Mouse (Mus musculus) myocyte (in vitro differentiated cells): ENCODE data around the gene Olfr684. TPM values are rescaled to one million over a fixed set of nuclear protein-coding genes. Genes with fewer than 3 reads are reported as not detected.

Experiments used
- H3K27me3 ChIP-seq: one replicate; pipeline ENCODE4 v1.6.1; 2011; ENCODE audit not compliant: control insufficient read depth, insufficient read depth, insufficient read length
- H3K36me3 ChIP-seq: one replicate; pipeline ENCODE4 v1.6.1; 2011; ENCODE audit not compliant: control insufficient read depth, insufficient read depth
- H3K4me2 ChIP-seq: one replicate; pipeline ENCODE4 v1.6.1; 2011; ENCODE audit warnings: low read depth, control low read depth
- H3K4me3 ChIP-seq: one replicate; pipeline ENCODE4 v1.5.1; 2011; ENCODE audit warnings: mild to moderate bottlenecking, control low read depth, moderate library complexity
- H3K79me2 ChIP-seq: one replicate; pipeline ENCODE4 v1.6.1; 2011; ENCODE audit not compliant: control insufficient read depth, insufficient read depth
- H3ac ChIP-seq: one replicate; pipeline ENCODE4 v1.6.1; 2011; ENCODE audit not compliant: control insufficient read depth, insufficient read length
- CEBPB ChIP-seq: IDR thresholded peaks from 2 replicates; pipeline ENCODE4 v1.6.1; 2011; ENCODE audit warnings: mild to moderate bottlenecking, moderate library complexity; ENCODE audit not compliant: poor library complexity, insufficient read depth, severe bottlenecking
- E2F4 ChIP-seq: IDR thresholded peaks from one replicate; pipeline ENCODE4 v1.6.1; 2011; ENCODE audit warnings: mild to moderate bottlenecking, control low read depth, moderate library complexity; ENCODE audit not compliant: insufficient read depth
- MAX ChIP-seq: IDR thresholded peaks from one replicate; pipeline ENCODE4 v1.6.1; 2011; ENCODE audit warnings: low read depth, mild to moderate bottlenecking, control low read depth
- MYOD1 ChIP-seq, 3 experiments: IDR thresholded peaks; one replicate each; pipeline ENCODE4 v1.6.1; 2011; ENCODE audit warnings: control low read depth in 2 of 3, low read depth in 2 of 3, mild to moderate bottlenecking in 2 of 3, moderate library complexity in 1 of 3; ENCODE audit not compliant: insufficient read length in 2 of 3, control insufficient read depth in 1 of 3
- POLR2A ChIP-seq: IDR thresholded peaks from one replicate; pipeline ENCODE4 v1.6.1; 2011; ENCODE audit warnings: low read depth, mild to moderate bottlenecking, control low read depth, moderate library complexity; ENCODE audit not compliant: insufficient read length
- POLR2AphosphoS2 ChIP-seq: IDR thresholded peaks from one replicate; pipeline ENCODE4 v1.6.1; 2011; ENCODE audit warnings: low read depth, control low read depth; ENCODE audit not compliant: insufficient read length
- TCF12 ChIP-seq: IDR thresholded peaks from one replicate; pipeline ENCODE4 v1.6.1; 2011; ENCODE audit warnings: mild to moderate bottlenecking, control low read depth; ENCODE audit not compliant: poor library complexity, insufficient read depth, severe bottlenecking
- TCF3 ChIP-seq: IDR thresholded peaks from one replicate; pipeline ENCODE4 v1.6.1; 2011; ENCODE audit warnings: low read depth, control low read depth; ENCODE audit not compliant: insufficient read length
- polyA plus RNA-seq: library from polyadenylated mRNA; unstranded; fragments of >200 nt; fragmentation: generic; extraction: Trizol; gene quantifications from one replicate; pipeline ENCODE4 v1.2.1, GENCODE M21; 2012; ENCODE audit warnings: missing spikeins

Olfr684 gene
- polyA plus RNA-seq, 1 experiment = not detected

- no peaks in the 10 kb centered on the region for H3K79me2 ChIP-seq
- H3K4me3 ChIP-seq = no peak overlapping the region
- TF ChIP-seq MAX = no peak
- H3K27me3 ChIP-seq = no peaks in the 10 kb centered on the region
- H3K4me2 ChIP-seq = no peak overlapping the region
- no peak overlapping the region for H3ac ChIP-seq
- no peaks in the 10 kb centered on the region for H3K36me3 ChIP-seq
Observed at GRCm38 (mm10) chr7:105141275-105141674, 22.2 kb downstream of the Olfr684 start.

DNA sequence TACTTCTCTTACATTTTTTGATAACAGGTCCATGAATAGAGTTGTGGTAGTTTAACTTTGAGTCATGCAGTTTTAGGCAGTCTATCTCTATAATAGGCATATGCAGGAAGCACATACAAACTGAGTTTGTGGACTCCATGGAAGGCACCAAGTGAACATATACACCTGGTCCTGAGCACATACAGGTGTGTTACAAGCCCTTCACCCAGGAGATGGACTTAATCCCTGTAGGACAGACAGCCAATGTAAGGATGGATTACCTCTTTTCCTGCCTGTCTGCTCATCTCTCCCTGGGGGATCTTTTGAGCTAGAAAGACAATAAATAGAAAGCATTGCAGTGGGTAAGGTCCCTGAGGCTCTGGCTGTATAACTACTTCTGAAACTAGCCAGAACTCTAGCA, 46.9 kb downstream of the Olfr684 start, which contains the start of gene Olfr681:
TSS of gene Olfr681 (plus strand) at position 301 of the 400 bp plus-strand sequence.
- no peaks in the 10 kb centered on the region for H3K27me3 ChIP-seq
- TF ChIP-seq POLR2AphosphoS2 = no peak
- TF ChIP-seq MYOD1 (IDR thresholded peaks at IDR 0.05; ENCODE audit: control insufficient read depth in 1 of 3, insufficient read length in 2 of 3, low read depth in 2 of 3) = no peak
- TF ChIP-seq CEBPB = no peak
- no peak for TF ChIP-seq POLR2A
- TF ChIP-seq TCF3 = no peak
- TF ChIP-seq E2F4 = no peak
- TF ChIP-seq TCF12 = no peak

More for the DNA sequence above, 46.9 kb downstream of the Olfr684 start, which contains the start of gene Olfr681:
- no peaks in the 10 kb centered on the region for H3K36me3 ChIP-seq
- no peak within 1 kb of the TSS for H3ac ChIP-seq
- no peak within 1 kb of the TSS for H3K4me2 ChIP-seq
- H3K4me3 ChIP-seq = no peak within 1 kb of the TSS
- no peaks in the 10 kb centered on the region for H3K79me2 ChIP-seq

Other genes with a start within 250 kb of the Olfr684 start
- not detected for gene Olfr667, start 242.2 kb downstream of the Olfr684 start, polyA plus RNA-seq
- gene Olfr668, start 235.6 kb downstream of the Olfr684 start, polyA plus RNA-seq = not detected
- not detected for gene Olfr669, start 229.4 kb downstream of the Olfr684 start, polyA plus RNA-seq
- not detected for gene Olfr670, start 201.0 kb downstream of the Olfr684 start, polyA plus RNA-seq
- gene Olfr671, start 184.5 kb downstream of the Olfr684 start, polyA plus RNA-seq = not detected
- not detected for gene Olfr672, start 161.6 kb downstream of the Olfr684 start, polyA plus RNA-seq
- gene Olfr675, start 135.2 kb downstream of the Olfr684 start, polyA plus RNA-seq = not detected
- not detected for gene Olfr676, start 131.0 kb downstream of the Olfr684 start, polyA plus RNA-seq
- gene Olfr677, start 112.3 kb downstream of the Olfr684 start, polyA plus RNA-seq = not detected
- gene Olfr678, start 99.2 kb downstream of the Olfr684 start, polyA plus RNA-seq = not detected
- gene Olfr679, start 82.4 kb downstream of the Olfr684 start, polyA plus RNA-seq = not detected
- gene Olfr680-ps1, start 70.8 kb downstream of the Olfr684 start, polyA plus RNA-seq = not detected
- gene Olfr681, start 46.8 kb downstream of the Olfr684 start, polyA plus RNA-seq = not detected
- not detected for gene Olfr683, start 16.6 kb downstream of the Olfr684 start, polyA plus RNA-seq
- gene Olfr685, start 22.4 kb upstream of the Olfr684 start, polyA plus RNA-seq = not detected
- gene Olfr686, start 43.8 kb upstream of the Olfr684 start, polyA plus RNA-seq = not detected
- gene Olfr688, start 124.4 kb upstream of the Olfr684 start, polyA plus RNA-seq = not detected
- not detected for gene Olfr689, start 147.5 kb upstream of the Olfr684 start, polyA plus RNA-seq
- gene Olfr690, start 170.5 kb upstream of the Olfr684 start, polyA plus RNA-seq = not detected
- gene Olfr691, start 178.6 kb upstream of the Olfr684 start, polyA plus RNA-seq = not detected
- gene Olfr692, start 204.6 kb upstream of the Olfr684 start, polyA plus RNA-seq = not detected
- gene Gm5901, start 211.4 kb upstream of the Olfr684 start, polyA plus RNA-seq = not detected
- gene Fam160a2, start 236.4 kb upstream of the Olfr684 start, polyA plus RNA-seq = 16.4 TPM
- gene Cnga4, start 240.9 kb upstream of the Olfr684 start, polyA plus RNA-seq = 0.05 TPM